Mouse (Mus musculus): Measurements from ENCODE around the gene Gatad2b. TPM values are rescaled to one million over a fixed set of nuclear protein-coding genes. Genes with fewer than 3 reads are reported as not detected.

Gatad2b gene
- polyA plus RNA-seq, 1 experiment from 2014 or later, result 3.5 TPM

GRCm38 (mm10) chr3:90266901-90267775 lies 25.8 kb upstream of the Gatad2b start:
- ATAC-seq (ENCODE audit: insufficient read depth), result no peak
- Histone ChIP-seq H3K9ac (peak overlapping the region; percentile 83; the same call in 1 of the 2 replicates), H3K36me3 (replicated peaks) (peaks cover 28% of the 10 kb centered on the region), H3K27me3 (no peaks in the 10 kb centered on the region), H3K4me3 (replicated peaks) (peak overlapping the region; percentile 89), H3K9me3 (replicated peaks) (no peaks in the 10 kb centered on the region), H3K4me1 (replicated peaks) (peaks cover 44% of the 10 kb centered on the region), H3K27ac (replicated peaks) (peak overlapping the region; percentile 95), H3K4me2 (peak overlapping the region; percentile 97)
- WGBS (ENCODE audit: insufficient replicate concordance), result 77% methylated on average over 20 of the region's 20 CpGs

- no peak overlapping the region for H3K9ac ChIP-seq
- H3K27ac ChIP-seq (replicated peaks), result no peak overlapping the region
- 86% methylated on average over 11 of the region's 11 CpGs for WGBS (ENCODE audit: insufficient replicate concordance)
- no peaks in the 10 kb centered on the region for H3K9me3 ChIP-seq (replicated peaks)
- peaks cover 28% of the 10 kb centered on the region for H3K36me3 ChIP-seq (replicated peaks)
- no peak overlapping the region for H3K4me3 ChIP-seq (replicated peaks)
- H3K27me3 ChIP-seq, result no peaks in the 10 kb centered on the region
- H3K4me1 ChIP-seq (replicated peaks), result peaks cover 44% of the 10 kb centered on the region
- ATAC-seq (ENCODE audit: insufficient read depth), result no peak
- H3K4me2 ChIP-seq, result no peak overlapping the region
Observed at GRCm38 (mm10) chr3:90268190-90268589, 24.8 kb upstream of the Gatad2b start.

- no peaks in the 10 kb centered on the region for H3K9me3 ChIP-seq (replicated peaks)
- H3K4me3 ChIP-seq (replicated peaks), result no peak overlapping the region
- H3K4me1 ChIP-seq (replicated peaks), result peaks cover 44% of the 10 kb centered on the region
- H3K27me3 ChIP-seq, result no peaks in the 10 kb centered on the region
- peaks cover 27% of the 10 kb centered on the region for H3K36me3 ChIP-seq (replicated peaks)
- H3K27ac ChIP-seq (replicated peaks), result no peak overlapping the region
- WGBS (ENCODE audit: insufficient replicate concordance), result 80% methylated on average over 16 of the region's 16 CpGs
- no peak overlapping the region for H3K9ac ChIP-seq
- no peak overlapping the region for H3K4me2 ChIP-seq
- ATAC-seq (ENCODE audit: insufficient read depth), result no peak
Observed at GRCm38 (mm10) chr3:90268971-90269370, 24.0 kb upstream of the Gatad2b start.

GRCm38 (mm10) chr3:90270784-90271183 lies 22.2 kb upstream of the Gatad2b start:
- H3K9ac ChIP-seq, result no peak overlapping the region
- H3K4me3 ChIP-seq (replicated peaks), result no peak overlapping the region
- 75% methylated on average over 8 of the region's 8 CpGs for WGBS (ENCODE audit: insufficient replicate concordance)
- H3K27me3 ChIP-seq, result no peaks in the 10 kb centered on the region
- peaks cover 36% of the 10 kb centered on the region for H3K36me3 ChIP-seq (replicated peaks)
- no peak overlapping the region for H3K27ac ChIP-seq (replicated peaks)
- no peak overlapping the region for H3K4me2 ChIP-seq
- no peak for ATAC-seq (ENCODE audit: insufficient read depth)
- H3K9me3 ChIP-seq (replicated peaks), result no peaks in the 10 kb centered on the region
- H3K4me1 ChIP-seq (replicated peaks), result peaks cover 34% of the 10 kb centered on the region

GRCm38 (mm10) chr3:90272170-90272569 lies 20.8 kb upstream of the Gatad2b start:
- no peak overlapping the region for H3K27ac ChIP-seq (replicated peaks)
- 76% methylated on average over 9 of the region's 9 CpGs for WGBS (ENCODE audit: insufficient replicate concordance)
- ATAC-seq (ENCODE audit: insufficient read depth), result no peak
- H3K36me3 ChIP-seq (replicated peaks), result peaks cover 47% of the 10 kb centered on the region
- H3K9me3 ChIP-seq (replicated peaks), result no peaks in the 10 kb centered on the region
- H3K4me2 ChIP-seq, result no peak overlapping the region
- peaks cover 20% of the 10 kb centered on the region for H3K4me1 ChIP-seq (replicated peaks)
- no peak overlapping the region for H3K9ac ChIP-seq
- no peaks in the 10 kb centered on the region for H3K27me3 ChIP-seq
- H3K4me3 ChIP-seq (replicated peaks), result no peak overlapping the region

GRCm38 (mm10) chr3:90273855-90274254 lies 19.1 kb upstream of the Gatad2b start:
- no peak overlapping the region for H3K27ac ChIP-seq (replicated peaks)
- no peak overlapping the region for H3K4me2 ChIP-seq
- H3K4me3 ChIP-seq (replicated peaks), result no peak overlapping the region
- H3K4me1 ChIP-seq (replicated peaks), result peaks cover 4% of the 10 kb centered on the region; the same call in 1 of the 2 replicates
- H3K9me3 ChIP-seq (replicated peaks), result no peaks in the 10 kb centered on the region
- WGBS (ENCODE audit: insufficient replicate concordance), result 90% methylated on average over 22 of the region's 22 CpGs
- H3K27me3 ChIP-seq, result no peaks in the 10 kb centered on the region
- H3K36me3 ChIP-seq (replicated peaks), result peaks cover 60% of the 10 kb centered on the region
- H3K9ac ChIP-seq, result no peak overlapping the region
- ATAC-seq (ENCODE audit: insufficient read depth), result no peak

- H3K4me1 ChIP-seq (replicated peaks), result no peaks in the 10 kb centered on the region
- H3K36me3 ChIP-seq (replicated peaks), result peaks cover 71% of the 10 kb centered on the region
- no peaks in the 10 kb centered on the region for H3K9me3 ChIP-seq (replicated peaks)
- no peak overlapping the region for H3K27ac ChIP-seq (replicated peaks)
- H3K27me3 ChIP-seq, result no peaks in the 10 kb centered on the region
- H3K4me3 ChIP-seq (replicated peaks), result no peak overlapping the region
- no peak for ATAC-seq (ENCODE audit: insufficient read depth)
- 82% methylated on average over 11 of the region's 11 CpGs for WGBS (ENCODE audit: insufficient replicate concordance)
- H3K9ac ChIP-seq, result no peak overlapping the region
- H3K4me2 ChIP-seq, result no peak overlapping the region
Observed at GRCm38 (mm10) chr3:90275286-90275685, 17.7 kb upstream of the Gatad2b start.

- no peak overlapping the region for H3K4me2 ChIP-seq
- no peaks in the 10 kb centered on the region for H3K4me1 ChIP-seq (replicated peaks)
- no peak overlapping the region for H3K27ac ChIP-seq (replicated peaks)
- ATAC-seq (ENCODE audit: insufficient read depth), result no peak
- H3K27me3 ChIP-seq, result no peaks in the 10 kb centered on the region
- no peak overlapping the region for H3K4me3 ChIP-seq (replicated peaks)
- no peak overlapping the region for H3K9ac ChIP-seq
- peaks cover 67% of the 10 kb centered on the region for H3K36me3 ChIP-seq (replicated peaks)
- no peaks in the 10 kb centered on the region for H3K9me3 ChIP-seq (replicated peaks)
- 70% methylated on average over 16 of the region's 16 CpGs for WGBS (ENCODE audit: insufficient replicate concordance)
Observed at GRCm38 (mm10) chr3:90276858-90277257, 16.1 kb upstream of the Gatad2b start.

GRCm38 (mm10) chr3:90277793-90278192 lies 15.2 kb upstream of the Gatad2b start:
- Histone ChIP-seq H3K4me2 (no peak overlapping the region), H3K36me3 (replicated peaks) (peaks cover 58% of the 10 kb centered on the region), H3K4me3 (replicated peaks) (no peak overlapping the region), H3K27me3 (no peaks in the 10 kb centered on the region), H3K9me3 (replicated peaks) (no peaks in the 10 kb centered on the region), H3K27ac (replicated peaks) (no peak overlapping the region), H3K4me1 (replicated peaks) (no peaks in the 10 kb centered on the region), H3K9ac (no peak overlapping the region)
- no peak for ATAC-seq (ENCODE audit: insufficient read depth)
- 79% methylated on average over 9 of the region's 9 CpGs for WGBS (ENCODE audit: insufficient replicate concordance)

GRCm38 (mm10) chr3:90278211-90278610 lies 14.8 kb upstream of the Gatad2b start:
- ATAC-seq (ENCODE audit: insufficient read depth), result no peak

GRCm38 (mm10) chr3:90279216-90279615 lies 13.8 kb upstream of the Gatad2b start:
- no peak overlapping the region for H3K4me3 ChIP-seq (replicated peaks)
- no peaks in the 10 kb centered on the region for H3K4me1 ChIP-seq (replicated peaks)
- ATAC-seq (ENCODE audit: insufficient read depth), result no peak
- no peak overlapping the region for H3K9ac ChIP-seq
- peaks cover 45% of the 10 kb centered on the region for H3K36me3 ChIP-seq (replicated peaks)
- no peaks in the 10 kb centered on the region for H3K27me3 ChIP-seq
- H3K9me3 ChIP-seq (replicated peaks), result no peaks in the 10 kb centered on the region
- 79% methylated on average over 9 of the region's 9 CpGs for WGBS (ENCODE audit: insufficient replicate concordance)
- no peak overlapping the region for H3K27ac ChIP-seq (replicated peaks)
- no peak overlapping the region for H3K4me2 ChIP-seq

More at GRCm38 (mm10) chr3:90278211-90278610, 14.8 kb upstream of the Gatad2b start:
- Histone ChIP-seq H3K4me3 (replicated peaks) (no peak overlapping the region), H3K27ac (replicated peaks) (no peak overlapping the region), H3K9ac (no peak overlapping the region), H3K36me3 (replicated peaks) (peaks cover 54% of the 10 kb centered on the region), H3K4me2 (no peak overlapping the region), H3K27me3 (no peaks in the 10 kb centered on the region), H3K9me3 (replicated peaks) (no peaks in the 10 kb centered on the region), H3K4me1 (replicated peaks) (no peaks in the 10 kb centered on the region)
- WGBS (ENCODE audit: insufficient replicate concordance), result 88% methylated on average over 10 of the region's 10 CpGs

Measured in liver, embryonic 15.5 days (tissue).